Mouse (Mus musculus): ENCODE measurements around the gene Ssna1. TPM values are rescaled to one million over a fixed set of nuclear protein-coding genes. Genes with fewer than 3 reads are reported as not detected.

Gene Ssna1
- 39.1 TPM for total RNA-seq (2023)

DNA sequence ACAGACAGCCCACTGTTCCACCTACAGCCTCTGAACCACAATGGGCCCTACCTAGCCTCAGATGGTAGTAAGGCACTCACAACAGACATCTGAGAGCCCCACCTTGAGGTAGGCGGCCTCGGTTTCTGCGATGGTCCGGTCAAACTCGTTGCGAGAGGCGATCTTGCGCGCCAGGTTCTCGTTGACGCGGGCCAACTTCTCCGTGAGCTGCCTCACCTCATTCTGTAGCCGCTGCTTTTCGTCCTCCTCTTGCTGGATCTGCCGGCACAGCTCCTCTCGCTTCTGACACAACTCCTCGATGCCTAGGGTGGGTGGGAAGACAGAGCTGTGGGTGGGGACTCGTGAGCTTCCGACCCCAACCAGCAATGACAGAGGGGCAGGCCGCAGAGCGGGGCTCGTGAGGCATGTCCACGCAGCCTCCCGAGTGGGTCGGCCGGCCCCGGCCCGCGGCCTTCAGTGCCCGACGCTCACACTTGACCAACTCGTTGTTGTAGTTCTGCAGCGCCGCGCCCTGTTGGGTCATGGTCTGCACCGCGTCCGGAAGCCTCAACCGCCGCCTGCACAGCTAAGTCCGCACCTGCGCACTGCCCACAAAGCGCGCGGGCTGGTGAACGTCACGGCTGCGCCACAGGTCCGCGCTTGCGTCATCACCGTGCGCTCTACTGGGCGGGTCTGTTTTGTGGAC lies at the start of gene Ssna1, which contains the start of gene Anapc2:
Ssna1 (minus strand) TSS at position 612 of the 685 bp plus-strand sequence.
Anapc2 (plus strand) TSS at position 652 of the 685 bp plus-strand sequence.

DNA sequence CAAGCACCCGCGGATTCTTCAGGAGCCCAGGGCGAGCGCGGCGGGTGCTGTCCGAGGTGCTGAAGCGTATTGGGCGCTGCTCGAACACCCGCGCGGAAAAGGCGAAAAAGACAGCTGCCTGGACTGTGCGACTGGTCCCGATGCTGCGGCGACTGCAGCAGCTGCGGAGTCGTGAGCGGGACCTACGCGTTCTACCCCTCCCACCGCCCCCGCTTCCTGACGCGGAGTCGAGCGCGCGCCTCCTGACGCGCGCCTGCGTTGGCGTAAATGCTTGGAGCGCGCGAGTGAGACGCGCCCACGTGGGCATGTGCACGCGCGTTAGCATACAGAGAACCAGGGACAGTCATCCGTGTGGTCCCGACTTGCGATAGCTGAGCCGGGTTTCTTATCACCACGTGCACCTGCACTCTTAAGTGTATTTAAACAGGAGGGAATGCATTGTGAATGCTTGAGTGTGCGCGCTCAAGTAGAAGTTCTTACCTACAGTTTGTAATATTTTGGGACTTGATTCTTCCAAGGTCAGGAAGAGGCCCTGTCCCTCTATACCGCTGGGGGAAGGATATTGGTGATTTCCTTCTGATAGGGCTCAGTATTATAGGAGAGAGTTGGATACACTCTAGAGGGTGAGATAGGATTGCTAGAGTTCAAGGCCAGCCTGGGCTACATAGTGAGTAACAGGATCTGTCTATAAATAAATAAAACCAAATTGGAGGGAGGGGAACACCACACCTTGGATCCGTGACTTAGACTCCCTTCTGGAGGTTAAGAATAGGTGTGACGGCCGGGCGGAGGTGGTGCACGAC lies 46.9 kb upstream of the Ssna1 start, which contains the start of gene Grin1:
Grin1 (minus strand) TSS at position 217 of the 803 bp plus-strand sequence.

DNA sequence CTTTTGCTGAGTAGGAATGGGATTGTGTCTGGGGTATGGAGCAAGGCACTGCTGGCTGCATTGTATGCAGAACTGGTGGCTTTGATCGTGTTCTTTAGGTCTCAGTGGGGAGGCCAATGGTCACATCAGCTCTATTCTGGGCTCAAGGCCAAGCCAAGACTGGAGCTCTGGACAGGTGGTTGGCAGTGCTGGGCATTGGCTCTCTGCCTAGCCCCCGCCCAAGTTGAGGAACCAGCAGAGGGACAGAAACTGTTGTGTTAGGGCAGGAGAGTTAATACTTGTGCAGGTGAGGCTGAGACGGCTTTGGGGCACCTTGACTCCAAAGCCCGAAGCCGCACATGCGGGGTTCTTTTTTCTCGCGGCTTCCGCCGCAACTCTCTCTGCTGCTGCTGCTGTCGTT lies 17.4 kb upstream of the Ssna1 start, which contains the start of gene Lrrc26:
Lrrc26 (plus strand) TSS at position 265 of the 400 bp plus-strand sequence.

DNA sequence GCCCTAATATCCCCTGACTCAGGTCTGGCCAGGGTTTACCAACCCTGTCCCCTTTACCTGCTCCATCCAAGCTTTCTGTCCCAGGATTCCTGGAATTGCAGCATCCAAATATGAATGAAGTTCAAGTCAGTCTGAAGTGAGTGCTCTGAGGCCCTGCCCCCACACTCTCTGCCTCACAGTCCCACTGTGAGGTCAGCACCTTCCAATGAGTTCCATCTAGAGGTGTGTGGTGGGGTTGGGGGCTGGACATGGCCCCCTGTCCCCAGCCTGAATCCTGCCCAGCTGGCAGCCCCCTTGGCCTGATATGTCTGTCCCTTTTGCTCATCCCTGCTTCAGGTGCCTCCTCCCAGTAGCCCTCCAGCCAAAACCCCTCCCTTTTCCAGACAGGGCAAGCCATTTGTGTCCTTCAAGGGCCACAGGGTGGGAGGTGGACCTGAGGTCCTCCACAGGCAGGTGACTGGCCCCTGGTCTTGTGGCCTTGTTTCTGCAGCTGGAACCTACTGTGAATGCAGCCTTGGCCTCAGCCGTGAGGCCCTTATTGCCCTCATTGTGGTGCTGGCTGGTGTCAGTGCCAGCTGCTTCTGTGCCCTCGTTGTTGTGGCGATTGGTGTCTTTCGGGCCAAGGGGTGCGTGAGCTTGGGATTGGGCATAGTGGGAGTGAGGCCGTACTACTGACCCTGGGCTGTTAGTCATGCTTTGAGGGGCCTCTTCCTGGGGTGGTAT lies 15.8 kb upstream of the Ssna1 start, which contains the start of gene Tmem210:
Tmem210 (plus strand) TSS at position 219 of the 723 bp plus-strand sequence.

DNA sequence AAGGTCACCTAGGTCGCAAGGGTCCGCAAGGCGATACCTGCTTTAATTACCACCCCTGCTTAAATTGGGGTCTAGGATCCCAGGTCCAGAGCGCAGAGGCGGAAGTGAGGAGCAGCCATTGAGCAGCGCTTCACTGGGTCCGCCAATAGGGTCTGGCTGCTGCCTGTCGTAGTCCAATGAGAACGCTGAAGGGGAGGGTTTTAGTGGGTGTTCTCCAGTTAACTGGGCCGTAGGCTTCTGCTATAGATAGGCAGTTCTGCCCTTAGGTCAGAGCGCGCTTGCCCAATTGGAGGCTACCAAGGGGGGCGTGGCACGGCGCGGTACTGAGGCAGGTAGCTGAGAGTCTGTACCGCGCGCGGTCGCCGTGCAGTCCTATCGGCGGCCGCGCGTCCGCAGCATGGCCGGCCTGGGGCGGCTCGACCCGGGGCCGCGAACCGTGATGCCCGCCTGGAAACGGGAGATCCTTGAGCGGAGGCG lies 9.9 kb downstream of the Ssna1 start, which contains the start of gene Tprn:
Tprn (plus strand) TSS at position 328 of the 477 bp plus-strand sequence.

DNA sequence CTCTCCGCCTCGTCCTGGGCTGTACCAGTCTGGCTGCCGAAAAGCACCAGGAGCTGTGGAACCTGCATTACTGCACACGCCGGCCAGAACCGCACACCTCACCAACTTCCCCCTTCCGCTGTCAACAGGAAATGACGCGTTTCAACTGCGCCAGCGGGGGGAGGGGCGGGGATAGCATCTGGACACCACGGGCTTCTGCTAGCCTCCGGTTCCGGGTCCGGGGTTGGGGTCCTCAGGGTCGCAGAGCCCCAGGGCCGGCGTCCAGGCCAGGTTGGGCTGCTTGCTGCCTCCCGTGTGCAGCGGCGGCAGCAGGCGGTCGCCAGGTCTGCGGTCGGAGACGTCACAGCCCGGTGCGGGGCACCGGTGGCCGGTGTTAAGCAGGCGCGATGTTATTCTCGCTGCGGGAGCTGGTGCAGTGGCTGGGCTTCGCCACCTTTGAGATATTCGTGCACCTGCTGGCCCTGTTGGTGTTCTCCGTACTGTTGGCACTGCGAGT lies 16.9 kb downstream of the Ssna1 start, which contains the start of gene Tmem203:
Tmem203 (plus strand) TSS at position 156 of the 496 bp plus-strand sequence.

DNA sequence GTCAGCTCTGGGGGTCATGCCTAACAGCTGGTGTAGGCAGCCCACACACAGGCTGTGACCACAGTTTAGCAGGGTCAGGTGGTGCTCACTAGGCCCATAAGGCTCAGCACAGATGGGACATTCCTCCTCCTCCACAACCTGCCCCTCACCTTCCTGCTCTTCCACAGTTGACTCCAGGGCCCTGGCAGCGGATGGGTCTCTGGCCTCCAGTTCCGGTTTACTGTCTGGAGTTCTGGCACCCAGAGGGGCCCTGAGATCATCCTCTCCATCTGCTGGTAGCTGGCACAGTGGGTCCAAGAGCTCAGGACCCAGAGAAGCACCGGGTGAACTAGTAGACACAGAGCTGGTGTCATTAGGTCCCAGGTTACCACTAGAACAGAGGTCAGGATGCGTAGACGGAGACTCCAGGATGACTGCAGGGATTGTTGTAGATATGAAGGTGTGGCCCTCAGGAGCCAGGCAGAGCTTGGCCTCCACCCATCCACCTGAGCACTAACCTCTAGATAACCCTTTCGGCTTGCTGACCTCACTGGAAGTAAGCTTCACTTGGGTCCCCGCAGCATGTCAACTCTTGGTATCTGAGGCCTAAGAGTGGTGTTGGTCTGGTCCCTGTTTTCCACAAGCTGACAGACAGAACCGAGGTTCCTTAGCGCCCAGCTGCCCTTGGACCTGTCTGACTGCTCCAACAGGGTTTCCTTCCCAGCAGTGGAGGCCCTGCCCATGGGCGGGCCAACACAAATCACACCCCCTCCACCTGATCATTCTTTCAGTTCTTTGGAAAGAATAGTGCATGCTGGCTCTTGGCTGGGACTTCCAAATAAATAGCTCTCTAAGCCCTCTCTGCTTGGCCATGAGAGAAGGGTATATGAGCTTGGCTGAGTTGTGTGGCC lies 25.8 kb downstream of the Ssna1 start, which contains the start of gene AL732309.1:
AL732309.1 (minus strand) TSS at position 681 of the 890 bp plus-strand sequence.

DNA sequence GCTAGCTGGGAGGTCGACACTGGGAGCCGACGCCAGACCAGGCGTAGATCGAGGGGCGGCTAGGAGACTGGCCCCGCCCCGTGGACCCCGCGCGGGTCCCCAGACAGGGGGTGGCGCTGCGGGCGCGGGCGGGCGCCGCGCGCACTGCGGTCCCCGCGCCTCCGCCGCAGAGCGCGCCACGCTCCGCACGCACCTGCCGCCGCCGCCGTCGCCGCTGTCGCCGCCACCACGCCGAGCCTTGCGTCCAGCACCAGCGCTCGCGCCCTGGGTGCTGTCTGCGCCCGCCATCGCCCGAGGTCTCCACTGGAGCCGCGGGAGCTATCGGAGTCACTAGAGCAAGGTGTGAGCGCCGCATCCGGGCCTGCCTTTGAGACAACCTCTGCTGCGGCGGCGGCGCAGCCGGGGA lies 30.1 kb downstream of the Ssna1 start, which contains the start of the genes Rnf208 and Cysrt1:
Rnf208 (plus strand) TSS at position 155 of the 406 bp plus-strand sequence.
Cysrt1 (minus strand) TSS at position 352 of the 406 bp plus-strand sequence.

DNA sequence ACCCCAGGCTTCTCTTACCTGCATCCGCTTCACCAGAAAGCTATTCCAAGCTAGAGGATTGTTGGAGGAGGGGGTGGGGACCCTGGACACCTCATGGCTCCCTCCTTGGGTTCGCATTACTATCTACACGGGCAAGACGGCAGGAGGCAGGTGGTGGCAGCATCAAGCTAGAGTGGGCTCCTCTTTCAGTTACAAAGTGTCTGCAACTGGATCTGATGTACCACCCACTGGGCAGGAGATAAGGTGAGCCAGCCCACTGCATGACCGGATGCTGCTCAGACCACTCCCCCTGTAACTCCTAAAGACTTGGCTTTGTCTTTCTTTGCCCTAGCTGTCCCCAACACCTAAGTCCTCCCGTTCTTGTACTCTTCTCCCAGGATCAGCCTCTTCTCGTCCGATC lies 35.6 kb downstream of the Ssna1 start, which contains the start of gene Rnf224:
Rnf224 (minus strand) TSS at position 174 of the 400 bp plus-strand sequence.

DNA sequence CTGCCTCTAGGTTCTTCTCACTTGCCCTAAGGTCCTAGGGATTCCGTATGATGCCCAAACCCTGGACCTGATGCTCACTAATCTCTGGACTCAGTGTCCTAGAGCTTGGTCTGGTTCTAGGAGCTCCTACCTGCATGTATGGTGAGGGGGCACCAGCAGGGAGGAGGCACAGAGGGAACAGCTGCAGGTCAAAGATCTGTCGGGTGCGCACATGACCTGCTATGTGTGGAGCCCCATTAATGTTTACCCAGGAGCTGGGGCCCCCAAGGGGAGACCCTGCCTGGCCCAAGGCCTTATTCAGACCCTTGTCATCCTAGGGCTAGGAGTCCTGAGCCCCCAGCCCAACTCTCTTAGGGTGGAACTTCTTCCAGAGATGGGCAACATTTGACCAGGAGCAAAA lies 38.2 kb downstream of the Ssna1 start, which contains the start of gene Slc34a3:
Slc34a3 (minus strand) TSS at position 315 of the 400 bp plus-strand sequence.

DNA sequence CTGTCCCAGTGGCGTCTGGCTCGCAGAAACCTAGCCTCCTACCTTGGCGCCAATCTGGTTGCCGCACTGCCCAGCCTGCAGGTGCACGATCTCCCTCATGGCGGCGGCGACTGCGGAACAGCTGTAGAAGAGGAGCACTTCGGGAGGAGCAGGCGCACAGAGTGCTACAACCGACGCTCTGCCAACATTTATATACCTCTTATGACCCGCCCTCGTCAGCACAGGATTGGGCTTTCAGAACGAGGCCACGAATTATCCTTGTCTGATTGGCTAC lies 47.8 kb downstream of the Ssna1 start, which contains the start of gene Tubb4b:
Tubb4b (minus strand) TSS at position 211 of the 274 bp plus-strand sequence.

Other genes starting within 250 kb of the Ssna1 start
- gene Nsmf, start 218.1 kb downstream of the Ssna1 start, total RNA-seq (2023), result 22.7 TPM
- gene Entpd8, start 192.1 kb downstream of the Ssna1 start, total RNA-seq (2023), result not detected
- not detected for gene Noxa1, start 177.3 kb downstream of the Ssna1 start, total RNA-seq (2023)
- gene Nrarp, start 91.7 kb downstream of the Ssna1 start, total RNA-seq (2023), result 3.3 TPM
- gene Tor4a, start 75.6 kb downstream of the Ssna1 start, total RNA-seq (2023), result 25.9 TPM
- 68.2 TPM for gene Nelfb, start 60.9 kb downstream of the Ssna1 start, total RNA-seq (2023)
- not detected for gene Stpg3, start 57.8 kb downstream of the Ssna1 start, total RNA-seq (2023)
- not detected for gene Fam166a, start 53.7 kb downstream of the Ssna1 start, total RNA-seq (2023)
- gene Tubb4b, start 47.7 kb downstream of the Ssna1 start, total RNA-seq (2023), result 105 TPM
- not detected for gene Slc34a3, start 38.1 kb downstream of the Ssna1 start, total RNA-seq (2023)
- not detected for gene Rnf224, start 35.7 kb downstream of the Ssna1 start, total RNA-seq (2023)
- not detected for gene Rnf208, start 30.2 kb downstream of the Ssna1 start, total RNA-seq (2023)
- not detected for gene Cysrt1, start 30.0 kb downstream of the Ssna1 start, total RNA-seq (2023)
- gene AL732309.1, start 25.6 kb downstream of the Ssna1 start, total RNA-seq (2023), result 11.0 TPM
- gene Tmem203, start 17.0 kb downstream of the Ssna1 start, total RNA-seq (2023), result 20.6 TPM
- gene Tprn, start 9.8 kb downstream of the Ssna1 start, total RNA-seq (2023), result 20.0 TPM
- 92.6 TPM for gene Anapc2, start within 50 bp of the Ssna1 start, total RNA-seq (2023)
- not detected for gene Tmem210, start 15.7 kb upstream of the Ssna1 start, total RNA-seq (2023)
- gene Lrrc26, start 17.5 kb upstream of the Ssna1 start, total RNA-seq (2023), result not detected
- not detected for gene Grin1, start 46.7 kb upstream of the Ssna1 start, total RNA-seq (2023)
- 34.4 TPM for gene Man1b1, start 59.9 kb upstream of the Ssna1 start, total RNA-seq (2023)
- gene Dpp7, start 83.9 kb upstream of the Ssna1 start, total RNA-seq (2023), result 13.0 TPM
- 12.6 TPM for gene Uap1l1, start 93.2 kb upstream of the Ssna1 start, total RNA-seq (2023)
- not detected for gene Sapcd2, start 99.9 kb upstream of the Ssna1 start, total RNA-seq (2023)
- gene Entpd2, start 123.4 kb upstream of the Ssna1 start, total RNA-seq (2023), result not detected
- gene Npdc1, start 126.9 kb upstream of the Ssna1 start, total RNA-seq (2023), result 2.3 TPM
- 0.52 TPM for gene Fut7, start 150.8 kb upstream of the Ssna1 start, total RNA-seq (2023)
- 80.3 TPM for gene Abca2, start 156.3 kb upstream of the Ssna1 start, total RNA-seq (2023)
- not detected for gene Clic3, start 184.4 kb upstream of the Ssna1 start, total RNA-seq (2023)
- 83.0 TPM for gene Paxx, start 188.7 kb upstream of the Ssna1 start, total RNA-seq (2023)
- not detected for gene Ptgds, start 197.6 kb upstream of the Ssna1 start, total RNA-seq (2023)
- gene Lcn12, start 221.5 kb upstream of the Ssna1 start, total RNA-seq (2023), result not detected
- gene Fbxw5, start 228.3 kb upstream of the Ssna1 start, total RNA-seq (2023), result 60.4 TPM
- gene C8g, start 229.3 kb upstream of the Ssna1 start, total RNA-seq (2023), result not detected